Mouse (Mus musculus) MEL (cell line): ENCODE results near the gene Stard3nl. TPM values are rescaled to one million over a fixed set of nuclear protein-coding genes. Genes with fewer than 3 reads are reported as not detected.

Source experiments
- DNase-seq: peaks from one replicate; pipeline ENCODE4 v3.0.0; 2011; ENCODE audit warnings: low read depth, low spot score
- H3K27ac ChIP-seq: 2 replicates; pipeline ENCODE4 v1.5.1; 2012; ENCODE audit warnings: low read depth, mild to moderate bottlenecking, control low read depth, low read length, moderate library complexity; ENCODE audit not compliant: control insufficient read depth
- H3K27me3 ChIP-seq, 2 experiments: fragments of 150-350 bp in 1 of 2; sonication (generic) in 1 of 2; 2 replicates each; pipeline ENCODE4 v1.6.1; 2012; ENCODE audit warnings: low read length in 2 of 2, mild to moderate bottlenecking in 2 of 2, improper control_type of control experiment in 1 of 2, moderate library complexity in 1 of 2; ENCODE audit not compliant: insufficient read depth in 2 of 2, control insufficient read depth in 1 of 2
- H3K36me3 ChIP-seq, 2 experiments: 2 replicates each; pipeline ENCODE4 v1.6.1; 2012 to 2014; ENCODE audit warnings: low read length in 2 of 2, improper control_type of control experiment in 1 of 2, inconsistent platforms in 1 of 2, mild to moderate bottlenecking in 1 of 2; ENCODE audit not compliant: insufficient read depth in 2 of 2, control insufficient read depth in 1 of 2
- H3K4me1 ChIP-seq, 2 experiments: fragments of 150-350 bp in 1 of 2; sonication (generic) in 1 of 2; 2 replicates each; pipeline ENCODE4 v1.6.1; 2012; ENCODE audit warnings: low read length in 2 of 2, improper control_type of control experiment in 1 of 2, mild to moderate bottlenecking in 1 of 2; ENCODE audit not compliant: insufficient read depth in 2 of 2, control insufficient read depth in 1 of 2
- H3K4me3 ChIP-seq, 2 experiments: fragments of 150-350 bp in 1 of 2; sonication (generic) in 1 of 2; 2 replicates each; pipeline ENCODE4 v1.5.1; 2012; ENCODE audit warnings: low read depth in 2 of 2, low read length in 2 of 2, mild to moderate bottlenecking in 2 of 2, moderate library complexity in 2 of 2, control low read depth in 1 of 2, improper control_type of control experiment in 1 of 2; ENCODE audit not compliant: control insufficient read depth in 1 of 2, insufficient read depth in 1 of 2
- H3K79me2 ChIP-seq: 2 replicates; pipeline ENCODE4 v1.6.1; 2012; ENCODE audit warnings: mild to moderate bottlenecking, low read length, moderate library complexity; ENCODE audit not compliant: control insufficient read depth, poor library complexity, insufficient read depth
- H3K9ac ChIP-seq: 2 replicates; pipeline ENCODE4 v1.6.1; 2012; ENCODE audit warnings: low read depth, mild to moderate bottlenecking, control low read depth, low read length, moderate library complexity; ENCODE audit not compliant: control insufficient read depth, poor library complexity, severe bottlenecking
- H3K9me3 ChIP-seq: fragments of 150-350 bp; sonication (generic); replicated peaks from 2 replicates; pipeline ENCODE4 v1.6.1; 2012; ENCODE audit warnings: mild to moderate bottlenecking, low read length, improper control_type of control experiment, moderate library complexity; ENCODE audit not compliant: insufficient read depth
- BHLHE40 ChIP-seq: IDR thresholded peaks from 2 replicates; pipeline ENCODE4 v1.6.1; 2012; ENCODE audit warnings: low read depth, mild to moderate bottlenecking, inconsistent platforms, low read length, improper control_type of control experiment, borderline replicate concordance
- CHD1 ChIP-seq: IDR thresholded peaks from 2 replicates; pipeline ENCODE4 v1.6.1; 2012; ENCODE audit warnings: low read depth, mild to moderate bottlenecking, inconsistent platforms, low read length, improper control_type of control experiment
- CTCF ChIP-seq, 3 experiments: IDR thresholded peaks in 2 of 3; conservative IDR thresholded peaks in 1 of 3; 2 replicates each; pipeline ENCODE4 v1.5.1; 2011 to 2012; ENCODE audit warnings: low read length in 3 of 3, low read depth in 2 of 3, mild to moderate bottlenecking in 2 of 3, improper control_type of control experiment in 1 of 3, inconsistent platforms in 1 of 3, mixed read lengths in 1 of 3, moderate library complexity in 1 of 3; ENCODE audit not compliant: control insufficient read depth in 1 of 3, insufficient read depth in 1 of 3, poor library complexity in 1 of 3, severe bottlenecking in 1 of 3
- ELF1 ChIP-seq: IDR thresholded peaks from 2 replicates; pipeline ENCODE4 v1.6.1; 2014; ENCODE audit warnings: low read depth, mild to moderate bottlenecking, inconsistent platforms, low read length, improper control_type of control experiment, moderate library complexity
- JUND ChIP-seq: IDR thresholded peaks from 2 replicates; pipeline ENCODE4 v1.6.1; 2011; ENCODE audit warnings: low read depth, mild to moderate bottlenecking, improper control_type of control experiment, low read length
- MAZ ChIP-seq: IDR thresholded peaks from 2 replicates; pipeline ENCODE4 v1.6.1; 2012; ENCODE audit warnings: low read depth, mild to moderate bottlenecking, inconsistent platforms, low read length, improper control_type of control experiment
- RAD21 ChIP-seq: IDR thresholded peaks from 2 replicates; pipeline ENCODE4 v1.6.1; 2011; ENCODE audit warnings: mild to moderate bottlenecking, low read depth, low read length, improper control_type of control experiment
- SMC3 ChIP-seq: IDR thresholded peaks from 2 replicates; pipeline ENCODE4 v1.6.1; 2011; ENCODE audit warnings: low read depth, low read length, improper control_type of control experiment
- TBP ChIP-seq: IDR thresholded peaks from 2 replicates; pipeline ENCODE4 v1.8.0; 2011; ENCODE audit warnings: low read depth, low read length, improper control_type of control experiment
- UBTF ChIP-seq: IDR thresholded peaks from 2 replicates; pipeline ENCODE4 v1.6.1; 2012; ENCODE audit warnings: low read depth, mild to moderate bottlenecking, inconsistent platforms, low read length, improper control_type of control experiment, moderate library complexity, borderline replicate concordance; ENCODE audit not compliant: insufficient read depth
- USF2 ChIP-seq, 2 experiments: IDR thresholded peaks; 2 replicates each; pipeline ENCODE4 v1.6.1; 2011 to 2012; ENCODE audit warnings: improper control_type of control experiment in 2 of 2, low read length in 2 of 2, borderline replicate concordance in 1 of 2, inconsistent platforms in 1 of 2, low read depth in 1 of 2, mild to moderate bottlenecking in 1 of 2; ENCODE audit not compliant: insufficient read depth in 1 of 2
- ZC3H11A ChIP-seq: IDR thresholded peaks from 2 replicates; pipeline ENCODE4 v1.6.1; 2012; ENCODE audit warnings: low read depth, mild to moderate bottlenecking, inconsistent platforms, low read length, improper control_type of control experiment
- ZKSCAN1 ChIP-seq: IDR thresholded peaks from 2 replicates; pipeline ENCODE4 v1.6.1; 2012; ENCODE audit warnings: low read depth, mild to moderate bottlenecking, inconsistent platforms, low read length, improper control_type of control experiment, moderate library complexity
- polyA plus RNA-seq, 2 experiments: library from polyadenylated mRNA; stranded (reverse) in 1 of 2; unstranded in 1 of 2; fragments of >175 nt in 1 of 2; fragments of >200 nt in 1 of 2; gene quantifications; 2 replicates each; pipeline versions ENCODE4 v1.2.1 to v1.2.4; 2012; ENCODE audit warnings: low replicate concordance in 2 of 2, low read depth in 1 of 2; ENCODE audit not compliant: insufficient read length in 2 of 2, insufficient read depth in 1 of 2, missing spikeins in 1 of 2
- total RNA-seq: library from RNA; depleted of rRNA; stranded (reverse); fragments of 300-350 nt; gene quantifications from 2 replicates; pipeline ENCODE4 v1.2.3, GENCODE M21; 2012

Gene Stard3nl
- total and polyA plus RNA-seq, 3 experiments = 16.1 to 22.9 TPM; not detected in 1

GRCm38 (mm10) chr13:19368817-19369216 is 26.8 kb downstream of the Stard3nl start (continued):
- TF ChIP-seq UBTF (no peak), ZKSCAN1 (no peak)

- no peak for TF ChIP-seq ELF1
- no peak for TF ChIP-seq BHLHE40
- no peak for TF ChIP-seq MAZ
- no peak for TF ChIP-seq ZC3H11A
- no peak for TF ChIP-seq CTCF (IDR thresholded peaks at IDR 0.05 in 2 of 3, conservative IDR thresholded peaks at IDR 0.05 in 1 of 3; ENCODE audit: control insufficient read depth in 1 of 3, insufficient read depth in 1 of 3, low read depth in 2 of 3, low read length in 3 of 3, poor library complexity in 1 of 3, severe bottlenecking in 1 of 3)
- H3K27ac ChIP-seq = no peak overlapping the region
- H3K36me3 ChIP-seq = no peaks in the 10 kb centered on the region
- no peak overlapping the region for H3K4me3 ChIP-seq
- no peaks in the 10 kb centered on the region for H3K9me3 ChIP-seq
- no peaks in the 10 kb centered on the region for H3K79me2 ChIP-seq
- DNase-seq = no peak
- H3K9ac ChIP-seq = no peak overlapping the region
- no peaks in the 10 kb centered on the region for H3K4me1 ChIP-seq
- no peaks in the 10 kb centered on the region for H3K27me3 ChIP-seq
Observed at GRCm38 (mm10) chr13:19367536-19367935, 28.1 kb downstream of the Stard3nl start.

DNA sequence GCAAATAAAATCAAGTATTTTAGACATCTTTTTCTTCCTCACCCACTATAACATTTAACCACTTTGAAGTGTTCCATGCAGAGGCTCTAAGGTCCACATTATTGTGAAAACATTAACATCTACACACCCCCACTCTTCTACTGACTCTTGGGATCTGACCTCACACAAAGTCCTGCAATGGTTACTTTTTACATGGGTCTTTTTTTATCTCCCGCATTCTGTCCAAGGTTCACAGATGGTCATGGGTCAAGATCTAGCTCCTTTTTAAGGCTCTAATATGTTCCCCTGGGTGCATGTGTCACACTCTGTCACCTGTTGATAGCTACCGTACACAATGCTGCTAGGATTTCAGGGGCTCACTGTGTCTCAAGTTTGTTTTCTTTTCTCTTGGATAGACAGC is 28.7 kb downstream of the Stard3nl start:
- DNase-seq = no peak
- H3K9me3 ChIP-seq = no peaks in the 10 kb centered on the region
- TF ChIP-seq USF2 (IDR thresholded peaks at IDR 0.05; ENCODE audit: borderline replicate concordance in 1 of 2, insufficient read depth in 1 of 2, low read depth in 1 of 2, low read length in 2 of 2) = no peak
- TF ChIP-seq CHD1 = no peak
- TF ChIP-seq JUND = no peak
- no peak overlapping the region for H3K9ac ChIP-seq
- H3K36me3 ChIP-seq = no peaks in the 10 kb centered on the region
- no peaks in the 10 kb centered on the region for H3K79me2 ChIP-seq
- no peak overlapping the region for H3K4me3 ChIP-seq
- H3K27me3 ChIP-seq = no peaks in the 10 kb centered on the region
- no peak overlapping the region for H3K27ac ChIP-seq
- H3K4me1 ChIP-seq = no peaks in the 10 kb centered on the region

DNA sequence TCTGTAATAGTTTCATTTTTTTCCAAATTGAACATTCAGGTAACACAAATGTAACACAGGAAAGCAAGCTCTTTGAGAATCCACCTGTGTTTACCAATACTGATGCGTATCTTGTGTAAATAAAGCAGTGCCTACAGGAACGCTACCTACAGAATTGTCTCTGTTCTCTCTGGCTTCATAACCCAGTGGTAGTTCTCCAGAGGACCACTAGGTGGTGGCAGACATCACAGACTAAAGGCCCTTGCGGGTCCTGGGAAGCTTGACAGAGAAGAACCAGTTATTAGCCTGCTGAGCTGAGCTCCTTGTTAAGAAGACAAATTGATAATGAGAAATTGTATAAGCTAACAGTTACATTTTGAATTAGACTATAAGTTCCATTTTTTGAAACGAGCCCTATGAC is 30.0 kb downstream of the Stard3nl start:
- no peaks in the 10 kb centered on the region for H3K36me3 ChIP-seq
- peak; percentile 52 for TF ChIP-seq ZC3H11A
- TF ChIP-seq TBP = no peak
- peak; percentile 57 to 80 (median 76) for TF ChIP-seq CTCF (IDR thresholded peaks at IDR 0.05 in 2 of 3, conservative IDR thresholded peaks at IDR 0.05 in 1 of 3; ENCODE audit: control insufficient read depth in 1 of 3, insufficient read depth in 1 of 3, low read depth in 2 of 3, low read length in 3 of 3, poor library complexity in 1 of 3, severe bottlenecking in 1 of 3)
- peak; percentile 76 for TF ChIP-seq RAD21
- TF ChIP-seq SMC3 = peak; percentile 83
- H3K27ac ChIP-seq = no peak overlapping the region
- H3K9ac ChIP-seq = no peak overlapping the region
- H3K4me3 ChIP-seq = no peak overlapping the region
- no peaks in the 10 kb centered on the region for H3K79me2 ChIP-seq
- no peaks in the 10 kb centered on the region for H3K9me3 ChIP-seq
- DNase-seq = peak; percentile 73
- no peaks in the 10 kb centered on the region for H3K4me1 ChIP-seq
- H3K27me3 ChIP-seq = no peaks in the 10 kb centered on the region
